In genomic region chr4:58712166-58712565, GRCm38 (mm10) we compare ENCODE assay signal across 21 mouse cellular contexts.
"Had no signal": no experiment of that assay in that cellular context is flagged by ENCODE, and none has a peak within 500 bp of the region (broad histone marks: within the 10 kb centered on the region; RNA-seq: fewer than 3 reads in every experiment).

No protein-coding gene starts in this region.

- H3K4me2 ChIP-seq: liver, embryonic 15.5 days; lung, embryonic 15.5 days; midbrain, embryonic 11.5 days; midbrain, embryonic 13.5 days; midbrain, embryonic 15.5 days; neural tube, embryonic 12.5 days; stomach, embryonic 15.5 days had no signal

- H3K4me1 ChIP-seq: liver, embryonic 15.5 days; megakaryocyte, embryonic 14.5 days; midbrain, embryonic 13.5 days; midbrain, embryonic 15.5 days; neural tube, embryonic 12.5 days had no signal

- H3K9ac ChIP-seq: liver, embryonic 15.5 days; liver, postnatal 0 days; lung, embryonic 15.5 days; midbrain, embryonic 13.5 days; midbrain, embryonic 15.5 days; neural tube, embryonic 12.5 days; stomach, embryonic 15.5 days had no signal

- H3K9me3 ChIP-seq: liver, embryonic 15.5 days; lung, embryonic 15.5 days; midbrain, embryonic 13.5 days; midbrain, embryonic 15.5 days; neural tube, embryonic 12.5 days; stomach, embryonic 15.5 days had no signal

- H3K4me3 ChIP-seq: liver, embryonic 15.5 days; lung, embryonic 15.5 days; megakaryocyte, embryonic 14.5 days; midbrain, embryonic 13.5 days; midbrain, embryonic 15.5 days; neural tube, embryonic 12.5 days; stomach, embryonic 15.5 days had no signal

- H3K27me3 ChIP-seq: liver, embryonic 15.5 days; lung, embryonic 15.5 days; megakaryocyte, embryonic 14.5 days; midbrain, embryonic 13.5 days; midbrain, embryonic 15.5 days; neural tube, embryonic 12.5 days; stomach, embryonic 15.5 days had no signal

- H3K36me3 ChIP-seq: liver, embryonic 15.5 days; lung, embryonic 15.5 days; midbrain, embryonic 13.5 days; midbrain, embryonic 15.5 days; neural tube, embryonic 12.5 days; stomach, embryonic 15.5 days had no signal

- H3K27ac ChIP-seq: liver, embryonic 15.5 days; lung, embryonic 15.5 days; macrophage; midbrain, embryonic 13.5 days; midbrain, embryonic 15.5 days; neural tube, embryonic 12.5 days; stomach, embryonic 15.5 days; stomach, postnatal 0 days had no signal

- DNase-seq: liver, postnatal 0 days; lung, adult 2 months; lung, postnatal 14 days; lung, postnatal 36 days; right cerebral cortex, adult 18-20 months; right cerebral cortex, postnatal 25 days; right cerebral cortex, postnatal 4 days; thymus, adult 2 months; thymus, postnatal 25 days; thymus, postnatal 4 days had no signal

- ATAC-seq: liver, postnatal 0 days; lung, postnatal 0 days; midbrain, embryonic 13.5 days; midbrain, embryonic 15.5 days had no signal
